Mouse (Mus musculus): Measurements from ENCODE around the gene Cks1b. TPM values are rescaled to one million over a fixed set of nuclear protein-coding genes. Genes with fewer than 3 reads are reported as not detected.

The Cks1b gene
- polyA plus RNA-seq, 1 experiment = not detected

GRCm38 (mm10) chr3:89382033-89382882 lies 35.9 kb downstream of the Cks1b start:
- peaks cover 21% of the 10 kb centered on the region for H3K4me1 ChIP-seq (ENCODE audit: control insufficient read depth, insufficient read depth, low read length)
- TF ChIP-seq CTCF (IDR thresholded peaks at IDR 0.05; ENCODE audit: insufficient read depth, low read depth, low read length) = no peak
- TF ChIP-seq POLR2A (IDR thresholded peaks at IDR 0.05; ENCODE audit: insufficient read depth, low read depth, low read length) = no peak
- no peak overlapping the region for H3K27ac ChIP-seq (ENCODE audit: insufficient read depth, low read depth, low read length)
- no peak overlapping the region for H3K4me3 ChIP-seq (ENCODE audit: insufficient read depth, low read depth, low read length)
- whole genome bisulfite sequencing = 89% methylated on average over 9 of the region's 9 CpGs

- no peak overlapping the region for H3K4me3 ChIP-seq (ENCODE audit: insufficient read depth, low read depth, low read length)
- TF ChIP-seq CTCF (IDR thresholded peaks at IDR 0.05; ENCODE audit: insufficient read depth, low read depth, low read length) (no peak), POLR2A (IDR thresholded peaks at IDR 0.05; ENCODE audit: insufficient read depth, low read depth, low read length) (no peak)
- H3K27ac ChIP-seq (ENCODE audit: insufficient read depth, low read depth, low read length) = no peak overlapping the region
- WGBS = 91% methylated on average over 11 of the region's 11 CpGs
- H3K4me1 ChIP-seq (ENCODE audit: control insufficient read depth, insufficient read depth, low read length) = peaks cover 18% of the 10 kb centered on the region
Measured at GRCm38 (mm10) chr3:89381233-89381632, 37.0 kb downstream of the Cks1b start.

DNA sequence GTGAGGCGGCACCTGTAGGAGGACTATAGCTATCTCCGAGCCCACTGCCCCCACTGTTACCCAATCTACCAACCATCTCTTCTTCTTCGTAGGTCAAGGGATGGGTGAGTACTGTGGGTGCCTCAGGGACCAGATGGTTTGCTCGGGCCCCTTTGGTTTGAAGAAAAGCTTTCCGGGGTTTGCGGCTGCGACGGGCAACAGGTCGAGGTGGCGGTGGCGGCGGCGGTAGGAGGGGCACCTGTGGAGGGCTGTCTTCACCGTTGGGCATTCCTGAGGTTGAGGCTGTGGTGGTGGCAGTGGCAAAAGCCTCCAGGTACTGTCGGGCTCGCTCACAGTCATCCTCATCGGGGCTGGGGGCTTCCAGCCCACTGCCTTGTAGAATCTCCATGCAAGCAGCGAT lies 37.5 kb downstream of the Cks1b start:
- Histone ChIP-seq H3K4me1 (ENCODE audit: control insufficient read depth, insufficient read depth, low read length) (peaks cover 18% of the 10 kb centered on the region), H3K4me3 (ENCODE audit: insufficient read depth, low read depth, low read length) (no peak overlapping the region), H3K27ac (ENCODE audit: insufficient read depth, low read depth, low read length) (no peak overlapping the region)
- TF ChIP-seq CTCF (IDR thresholded peaks at IDR 0.05; ENCODE audit: insufficient read depth, low read depth, low read length) = no peak
- no peak for TF ChIP-seq POLR2A (IDR thresholded peaks at IDR 0.05; ENCODE audit: insufficient read depth, low read depth, low read length)
- WGBS = 94% methylated on average over 18 of the region's 18 CpGs

- WGBS = 96% methylated on average over 14 of the region's 14 CpGs
- H3K27ac ChIP-seq (ENCODE audit: insufficient read depth, low read depth, low read length) = no peak overlapping the region
- TF ChIP-seq CTCF (IDR thresholded peaks at IDR 0.05; ENCODE audit: insufficient read depth, low read depth, low read length) = no peak
- no peak for TF ChIP-seq POLR2A (IDR thresholded peaks at IDR 0.05; ENCODE audit: insufficient read depth, low read depth, low read length)
- peaks cover 18% of the 10 kb centered on the region for H3K4me1 ChIP-seq (ENCODE audit: control insufficient read depth, insufficient read depth, low read length)
- no peak overlapping the region for H3K4me3 ChIP-seq (ENCODE audit: insufficient read depth, low read depth, low read length)
Measured at GRCm38 (mm10) chr3:89380291-89380690, 37.9 kb downstream of the Cks1b start.

GRCm38 (mm10) chr3:89379388-89380131 lies 38.6 kb downstream of the Cks1b start:
- no peak overlapping the region for H3K4me3 ChIP-seq (ENCODE audit: insufficient read depth, low read depth, low read length)
- no peak overlapping the region for H3K27ac ChIP-seq (ENCODE audit: insufficient read depth, low read depth, low read length)
- H3K4me1 ChIP-seq (ENCODE audit: control insufficient read depth, insufficient read depth, low read length) = peaks cover 18% of the 10 kb centered on the region
- TF ChIP-seq POLR2A (IDR thresholded peaks at IDR 0.05; ENCODE audit: insufficient read depth, low read depth, low read length) (no peak), CTCF (IDR thresholded peaks at IDR 0.05; ENCODE audit: insufficient read depth, low read depth, low read length) (no peak)
- 86% methylated on average over 31 of the region's 31 CpGs for WGBS

- peak overlapping the region; percentile 24; the same call in 1 of the 2 replicates for H3K27ac ChIP-seq (ENCODE audit: insufficient read depth, low read depth, low read length)
- TF ChIP-seq CTCF (IDR thresholded peaks at IDR 0.05; ENCODE audit: insufficient read depth, low read depth, low read length) (peak; percentile 94), POLR2A (IDR thresholded peaks at IDR 0.05; ENCODE audit: insufficient read depth, low read depth, low read length) (no peak; the same call in 1 of the 2 replicates)
- 2% methylated on average over 29 of the region's 29 CpGs for WGBS
Measured at GRCm38 (mm10) chr3:89378394-89379067, 39.7 kb downstream of the Cks1b start.

GRCm38 (mm10) chr3:89377831-89378230 lies 40.4 kb downstream of the Cks1b start:
- Histone ChIP-seq H3K4me1 (ENCODE audit: control insufficient read depth, insufficient read depth, low read length) (peaks cover 18% of the 10 kb centered on the region), H3K4me3 (ENCODE audit: insufficient read depth, low read depth, low read length) (no peak overlapping the region), H3K27ac (ENCODE audit: insufficient read depth, low read depth, low read length) (no peak overlapping the region)
- TF ChIP-seq CTCF (IDR thresholded peaks at IDR 0.05; ENCODE audit: insufficient read depth, low read depth, low read length) (no peak), POLR2A (IDR thresholded peaks at IDR 0.05; ENCODE audit: insufficient read depth, low read depth, low read length) (no peak)
- WGBS = 82% methylated on average over 4 of the region's 4 CpGs

More at GRCm38 (mm10) chr3:89378394-89379067, 39.7 kb downstream of the Cks1b start:
- peaks cover 18% of the 10 kb centered on the region for H3K4me1 ChIP-seq (ENCODE audit: control insufficient read depth, insufficient read depth, low read length)
- H3K4me3 ChIP-seq (ENCODE audit: insufficient read depth, low read depth, low read length) = peak overlapping the region; percentile 63

- TF ChIP-seq CTCF (IDR thresholded peaks at IDR 0.05; ENCODE audit: insufficient read depth, low read depth, low read length) (no peak), POLR2A (IDR thresholded peaks at IDR 0.05; ENCODE audit: insufficient read depth, low read depth, low read length) (no peak)
- H3K4me3 ChIP-seq (ENCODE audit: insufficient read depth, low read depth, low read length) = no peak overlapping the region
- H3K4me1 ChIP-seq (ENCODE audit: control insufficient read depth, insufficient read depth, low read length) = peaks cover 9% of the 10 kb centered on the region
- 55% methylated on average over 5 of the region's 5 CpGs for WGBS
- no peak overlapping the region for H3K27ac ChIP-seq (ENCODE audit: insufficient read depth, low read depth, low read length)
Measured at GRCm38 (mm10) chr3:89373581-89374231, 44.5 kb downstream of the Cks1b start.
